Mouse (Mus musculus): ENCODE measurements around the gene Gipr.

DNA sequence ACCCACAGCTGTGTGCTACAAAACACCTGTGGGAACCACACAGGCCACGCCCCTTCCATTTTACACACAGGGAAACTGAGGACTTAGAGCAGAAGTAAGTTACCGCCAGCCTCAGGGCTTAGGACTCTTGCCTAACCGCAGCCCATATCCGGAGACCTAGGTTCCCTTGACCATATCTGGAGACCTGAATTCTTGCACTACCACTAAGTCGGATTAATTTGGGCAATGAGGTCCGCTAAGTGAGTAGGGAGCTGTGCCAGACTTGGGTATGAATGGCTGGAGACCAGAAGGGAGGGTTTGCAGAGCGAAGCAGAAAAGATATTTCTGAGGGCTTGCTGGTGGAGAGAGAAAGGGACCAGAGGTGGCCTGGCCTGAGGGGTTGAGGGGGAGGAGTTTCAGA is 48.4 kb upstream of the Gipr start:
- TF ChIP-seq CTCF (IDR thresholded peaks at IDR 0.05) (no peak), EP300 (IDR thresholded peaks at IDR 0.05; ENCODE audit: insufficient read depth, low read depth, low read length) (no peak)

All from heart, adult 2 months (tissue).